Mouse (Mus musculus) kidney, adult 2 months (tissue): Measurements from ENCODE around the gene Stap2.

Experiments
- CTCF ChIP-seq: fragments of 200-500 bp; conservative IDR thresholded peaks from 2 replicates; pipeline ENCODE4 v1.5.1; 2011; ENCODE audit warnings: low read depth, mild to moderate bottlenecking, control low read depth, low read length, moderate library complexity, mixed read lengths; ENCODE audit not compliant: insufficient read depth, insufficient read length
- POLR2A ChIP-seq: fragments of 200-500 bp; IDR thresholded peaks from one replicate; pipeline ENCODE4 v1.6.1; 2011; ENCODE audit warnings: low read depth, low read length, control low read depth

GRCm38 (mm10) chr17:56032127-56032733, 26.8 kb upstream of the Stap2 start:
- TF ChIP-seq POLR2A (no peak), CTCF (no peak)
